Mouse (Mus musculus) midbrain, postnatal 0 days (tissue): ENCODE results near the gene Ppp1r13b. TPM values are rescaled to one million over a fixed set of nuclear protein-coding genes. Genes with fewer than 3 reads are reported as not detected.
A peak's percentile ranks its signal among the peaks of the same experiment; 100 is the strongest.

ENCODE experiments used
- ATAC-seq: fragments of 200-750 bp; cut with Nextera tagmentation; 2 replicates; pipeline ENCODE4 v1.8.0; 2017; ENCODE audit warnings: moderate number of reproducible peaks, mild to moderate bottlenecking, moderate TSS enrichment, moderate library complexity; ENCODE audit not compliant: low FRiP score
- DNase-seq: peaks from one replicate; pipeline ENCODE4 v3.0.0-alpha.2; 2015; ENCODE audit warnings: low spot score
- H3K27ac ChIP-seq: fragments of 300-500 bp; sonication (generic); 2 replicates; pipeline ENCODE4 v1.5.1; 2014; ENCODE audit warnings: low read depth, mild to moderate bottlenecking, low read length, mixed read lengths
- H3K27me3 ChIP-seq: fragments of 300-500 bp; sonication (generic); 2 replicates; pipeline ENCODE4 v1.6.1; 2014; ENCODE audit warnings: low read length, control low read depth, mixed read lengths; ENCODE audit not compliant: insufficient read depth
- H3K36me3 ChIP-seq: fragments of 300-500 bp; sonication (generic); 2 replicates; pipeline ENCODE4 v1.6.1; 2014; ENCODE audit warnings: low read length, control low read depth, mixed read lengths; ENCODE audit not compliant: insufficient read depth
- H3K4me1 ChIP-seq: fragments of 300-500 bp; sonication (generic); 2 replicates; pipeline ENCODE4 v1.6.1; 2014; ENCODE audit warnings: mild to moderate bottlenecking, control low read depth, antibody characterized with exemption, low read length, mixed read lengths; ENCODE audit not compliant: insufficient read depth
- H3K4me2 ChIP-seq: fragments of 300-500 bp; sonication (generic); 2 replicates; pipeline ENCODE4 v1.6.1; 2014; ENCODE audit warnings: low read depth, mild to moderate bottlenecking, low read length, mixed read lengths; ENCODE audit not compliant: poor library complexity, severe bottlenecking
- H3K4me3 ChIP-seq: fragments of 300-500 bp; sonication (generic); 2 replicates; pipeline ENCODE4 v1.5.1; 2014; ENCODE audit warnings: low read depth, mild to moderate bottlenecking, low read length, moderate library complexity
- H3K9ac ChIP-seq: fragments of 300-500 bp; sonication (generic); replicated peaks from 2 replicates; pipeline ENCODE4 v1.6.1; 2014; ENCODE audit warnings: mild to moderate bottlenecking, low read length, moderate library complexity, mixed read lengths; ENCODE audit not compliant: poor library complexity, severe bottlenecking
- H3K9me3 ChIP-seq: fragments of 300-500 bp; sonication (generic); 2 replicates; pipeline ENCODE4 v1.6.1; 2016; ENCODE audit warnings: low read length, control low read depth
- CTCF ChIP-seq: IDR thresholded peaks from 2 replicates; pipeline ENCODE4 v1.5.1; 2016; ENCODE audit warnings: antibody characterized with exemption, mild to moderate bottlenecking
- WGBS: fragments of 180-500 bp; shearing (Covaris S2); extraction: QIAGEN DNeasy Blood & Tissue Kit; methylation state at CpG from one replicate; pipeline ENCODE4 v1.1.7; 2014; 5-methylcytosine and 5-hydroxymethylcytosine counted together
- polyA plus RNA-seq: library from polyadenylated mRNA; unstranded; fragments of >200 nt; fragmentation: Nextera tagmentation; extraction: Ambion mirVana; gene quantifications from 2 replicates; pipeline ENCODE4 v1.2.1, GENCODE M21; 2015
- total RNA-seq: library from RNA; depleted of rRNA; stranded (reverse); fragments of >200 nt; gene quantifications from 2 replicates; pipeline ENCODE4 v1.2.3, GENCODE M21; 2014

Ppp1r13b gene
- total and polyA plus RNA-seq, 2 experiments from 2014 or later: 47.0 to 79.3 TPM

GRCm38 (mm10) chr12:111820708-111821107 is 87.2 kb downstream of the Ppp1r13b start:
- Histone ChIP-seq H3K9ac (no peak overlapping the region), H3K4me2 (no peak overlapping the region), H3K4me3 (no peak overlapping the region), H3K4me1 (no peaks in the 10 kb centered on the region), H3K27me3 (no peaks in the 10 kb centered on the region), H3K27ac (no peak overlapping the region), H3K36me3 (peaks cover 23% of the 10 kb centered on the region), H3K9me3 (no peaks in the 10 kb centered on the region)
- ATAC-seq (no peak), DNase-seq (no peak)
- TF ChIP-seq CTCF: no peak
- 96% methylated on average over 7 of the region's 7 CpGs for WGBS

GRCm38 (mm10) chr12:111819936-111820335 is 88.0 kb downstream of the Ppp1r13b start:
- TF ChIP-seq CTCF: no peak
- Histone ChIP-seq H3K9ac (no peak overlapping the region), H3K36me3 (peaks cover 17% of the 10 kb centered on the region), H3K4me1 (no peaks in the 10 kb centered on the region), H3K27ac (no peak overlapping the region), H3K4me2 (no peak overlapping the region), H3K27me3 (no peaks in the 10 kb centered on the region), H3K9me3 (no peaks in the 10 kb centered on the region), H3K4me3 (no peak overlapping the region)
- 74% methylated on average over 8 of the region's 8 CpGs for WGBS
- DNase-seq (no peak), ATAC-seq (no peak)

GRCm38 (mm10) chr12:111817991-111818390 is 89.9 kb downstream of the Ppp1r13b start:
- no peak for TF ChIP-seq CTCF
- H3K27ac ChIP-seq: no peak overlapping the region
- H3K27me3 ChIP-seq: no peaks in the 10 kb centered on the region
- ATAC-seq: no peak
- no peak overlapping the region for H3K9ac ChIP-seq
- DNase-seq: no peak
- H3K9me3 ChIP-seq: no peaks in the 10 kb centered on the region
- WGBS: 80% methylated on average over 8 of the region's 8 CpGs
- H3K4me1 ChIP-seq: peaks cover 4% of the 10 kb centered on the region; the same call in 1 of the 2 replicates
- no peak overlapping the region for H3K4me2 ChIP-seq
- H3K36me3 ChIP-seq: no peaks in the 10 kb centered on the region
- H3K4me3 ChIP-seq: no peak overlapping the region

GRCm38 (mm10) chr12:111816967-111817366 is 90.9 kb downstream of the Ppp1r13b start:
- TF ChIP-seq CTCF: no peak; the same call in 1 of the 2 replicates
- 78% methylated on average over 9 of the region's 9 CpGs for WGBS

GRCm38 (mm10) chr12:111816528-111816927 is 91.4 kb downstream of the Ppp1r13b start:
- no peak overlapping the region; the same call in 1 of the 2 replicates for H3K4me2 ChIP-seq
- H3K27ac ChIP-seq: no peak overlapping the region
- H3K9me3 ChIP-seq: no peaks in the 10 kb centered on the region
- ATAC-seq (no peak), DNase-seq (no peak)
- 59% methylated on average over 13 of the region's 13 CpGs for WGBS
- no peaks in the 10 kb centered on the region for H3K36me3 ChIP-seq
- TF ChIP-seq CTCF: no peak
- 0 out of 2 replicates have a peak overlapping the region, but pooled peaks have one; percentile 4 for H3K9ac ChIP-seq
- no peak overlapping the region for H3K4me3 ChIP-seq
- H3K4me1 ChIP-seq: peaks cover 4% of the 10 kb centered on the region; the same call in 1 of the 2 replicates
- no peaks in the 10 kb centered on the region for H3K27me3 ChIP-seq

More at GRCm38 (mm10) chr12:111816967-111817366, 90.9 kb downstream of the Ppp1r13b start:
- H3K27ac ChIP-seq: no peak overlapping the region
- H3K9me3 ChIP-seq: no peaks in the 10 kb centered on the region
- no peak overlapping the region for H3K9ac ChIP-seq
- ATAC-seq (no peak), DNase-seq (no peak)
- H3K27me3 ChIP-seq: no peaks in the 10 kb centered on the region
- no peak overlapping the region for H3K4me3 ChIP-seq
- no peaks in the 10 kb centered on the region for H3K36me3 ChIP-seq
- H3K4me2 ChIP-seq: no peak overlapping the region
- peaks cover 4% of the 10 kb centered on the region; the same call in 1 of the 2 replicates for H3K4me1 ChIP-seq

- 0 out of 2 replicates have a peak overlapping the region, but pooled peaks have one; percentile 7 for H3K27ac ChIP-seq
- H3K36me3 ChIP-seq: no peaks in the 10 kb centered on the region
- peaks cover 4% of the 10 kb centered on the region; the same call in 1 of the 2 replicates for H3K4me1 ChIP-seq
- ATAC-seq: no peak
- peak overlapping the region; percentile 83 for H3K4me3 ChIP-seq
- H3K4me2 ChIP-seq: peak overlapping the region; percentile 97
- peak overlapping the region; percentile 62; the same call in 1 of the 2 replicates for H3K9ac ChIP-seq
- H3K27me3 ChIP-seq: no peaks in the 10 kb centered on the region
- TF ChIP-seq CTCF: no peak
- DNase-seq: no peak
- WGBS: 26% methylated on average over 19 of the region's 19 CpGs
- H3K9me3 ChIP-seq: no peaks in the 10 kb centered on the region
These were observed 92.8 kb downstream of the Ppp1r13b start for GRCm38 (mm10) chr12:111814769-111815762.
